Mouse (Mus musculus) kidney, postnatal 25 days (tissue): Measurements from ENCODE around the gene Il6st.

Experiments
- DNase-seq, 2 experiments: peaks; one replicate each; pipeline ENCODE4 v3.0.0; 2021; ENCODE audit warnings: mixed read lengths in 2 of 2

Il6st gene

GRCm38 (mm10) chr13:112442867-112443529 is 20.9 kb upstream of the Il6st start:
- no peak for DNase-seq

- no peak for DNase-seq
Measured at GRCm38 (mm10) chr13:112447108-112447665, 16.7 kb upstream of the Il6st start.

GRCm38 (mm10) chr13:112450210-112450609 is 13.7 kb upstream of the Il6st start:
- no peak for DNase-seq

- DNase-seq: no peak
Measured at GRCm38 (mm10) chr13:112457366-112457765, 6.5 kb upstream of the Il6st start.

GRCm38 (mm10) chr13:112458016-112458415 is 5.9 kb upstream of the Il6st start:
- no peak for DNase-seq

GRCm38 (mm10) chr13:112458435-112459018 is 5.3 kb upstream of the Il6st start:
- DNase-seq: no peak

- DNase-seq: peak in 1 of 2 experiments; percentile 57
Measured at GRCm38 (mm10) chr13:112459956-112460355, 3.9 kb upstream of the Il6st start.

GRCm38 (mm10) chr13:112462411-112462987 is 1.4 kb upstream of the Il6st start:
- no peak for DNase-seq

GRCm38 (mm10) chr13:112463337-112463802 is 500 bp upstream of the Il6st start:
- DNase-seq: no peak

GRCm38 (mm10) chr13:112464626-112465287 is 887 bp downstream of the Il6st start:
- DNase-seq: peak in 1 of 2 experiments; percentile 15

GRCm38 (mm10) chr13:112465585-112465984 is 1.7 kb downstream of the Il6st start:
- DNase-seq: no peak

- no peak for DNase-seq
Measured at GRCm38 (mm10) chr13:112466136-112466945, 2.5 kb downstream of the Il6st start.

- no peak for DNase-seq
Measured at GRCm38 (mm10) chr13:112466946-112467255, 3.0 kb downstream of the Il6st start.

- DNase-seq: no peak
Measured at GRCm38 (mm10) chr13:112467384-112467783, 3.5 kb downstream of the Il6st start.

- no peak for DNase-seq
Measured at GRCm38 (mm10) chr13:112469491-112469890, 5.6 kb downstream of the Il6st start.

GRCm38 (mm10) chr13:112471201-112471600 is 7.3 kb downstream of the Il6st start:
- DNase-seq: no peak

GRCm38 (mm10) chr13:112472401-112473023 is 8.6 kb downstream of the Il6st start:
- no peak for DNase-seq

- no peak for DNase-seq
Measured at GRCm38 (mm10) chr13:112473757-112474755, 10.2 kb downstream of the Il6st start.

GRCm38 (mm10) chr13:112479032-112479431 is 15.2 kb downstream of the Il6st start:
- DNase-seq: no peak

- DNase-seq: no peak
Measured at GRCm38 (mm10) chr13:112479926-112480325, 16.1 kb downstream of the Il6st start.

- DNase-seq: no peak
Measured at GRCm38 (mm10) chr13:112482525-112482924, 18.7 kb downstream of the Il6st start.
